Mouse (Mus musculus): ENCODE data around the gene Serpinb12. TPM values are rescaled to one million over a fixed set of nuclear protein-coding genes. Genes with fewer than 3 reads are reported as not detected.
A peak's percentile ranks its signal among the peaks of the same experiment; 100 is the strongest.
"Not testable (repeated sequence)": the region's sequence is repeated elsewhere in the genome, so short reads cannot be mapped to it uniquely, and the experiment has no call there.

The Serpinb12 gene
- total RNA-seq (2014; rRNA removed) (not detected in 2 replicates), polyA plus RNA-seq (2015; fragmentation: Nextera tagmentation; extraction: Ambion mirVana) (not detected in 2 replicates)

DNA sequence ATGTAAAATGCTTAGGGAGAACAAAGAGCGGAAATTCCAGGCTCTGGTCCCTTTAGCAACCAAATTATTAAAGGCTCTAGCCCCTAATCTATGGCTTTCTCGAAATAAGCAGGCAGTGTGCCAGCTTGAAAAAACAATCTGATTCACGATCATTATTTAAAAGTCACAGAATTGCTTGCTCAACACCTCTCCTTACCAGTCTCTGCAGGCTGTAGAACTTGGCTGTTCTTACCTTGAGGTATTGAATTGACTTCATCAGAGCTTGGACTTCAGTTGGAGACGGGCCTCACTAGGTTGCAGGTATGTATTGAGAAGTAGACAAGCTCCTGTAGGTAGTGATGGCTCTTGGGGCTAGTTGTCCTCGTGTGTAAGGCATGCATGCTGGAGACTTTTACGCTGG, at the start of gene Serpinb12:
Gene Serpinb12 (plus strand): TSS at position 185 of the 400 bp plus-strand sequence.
- no peaks in the 10 kb centered on the region for H3K27me3 ChIP-seq (ENCODE audit: insufficient read depth, low read length)
- H3K4me1 ChIP-seq (ENCODE audit: insufficient read depth) = no peaks in the 10 kb centered on the region
- no peak within 1 kb of the TSS for H3K4me3 ChIP-seq (ENCODE audit: low read depth, low read length)
- no peaks in the 10 kb centered on the region for H3K9me3 ChIP-seq (ENCODE audit: low read length)
- H3K27ac ChIP-seq (ENCODE audit: low read depth, low read length) = no peak within 1 kb of the TSS
- H3K9ac ChIP-seq = no peak within 1 kb of the TSS
- no peak for DNase-seq
- no peak for TF ChIP-seq CTCF (IDR thresholded peaks at IDR 0.05; ENCODE audit: low read depth)
- H3K36me3 ChIP-seq (ENCODE audit: insufficient read depth) = no peaks in the 10 kb centered on the region
- no peak within 1 kb of the TSS for H3K4me2 ChIP-seq (ENCODE audit: low read depth)
- ATAC-seq = no peak
- 81% methylated on average over 6 of the region's 6 CpGs for WGBS

- H3K9me3 ChIP-seq (ENCODE audit: low read length); H3K4me1 ChIP-seq (ENCODE audit: insufficient read depth); H3K27ac ChIP-seq (ENCODE audit: low read depth, low read length); H3K36me3 ChIP-seq (ENCODE audit: insufficient read depth); H3K9ac ChIP-seq; H3K4me3 ChIP-seq (ENCODE audit: low read depth, low read length); ATAC-seq; H3K4me2 ChIP-seq (ENCODE audit: low read depth); H3K27me3 ChIP-seq (ENCODE audit: insufficient read depth, low read length); DNase-seq: not testable (repeated sequence)
These were observed 39.1 kb upstream of the Serpinb12 start for GRCm38 (mm10) chr1:106895142-106895541.

DNA sequence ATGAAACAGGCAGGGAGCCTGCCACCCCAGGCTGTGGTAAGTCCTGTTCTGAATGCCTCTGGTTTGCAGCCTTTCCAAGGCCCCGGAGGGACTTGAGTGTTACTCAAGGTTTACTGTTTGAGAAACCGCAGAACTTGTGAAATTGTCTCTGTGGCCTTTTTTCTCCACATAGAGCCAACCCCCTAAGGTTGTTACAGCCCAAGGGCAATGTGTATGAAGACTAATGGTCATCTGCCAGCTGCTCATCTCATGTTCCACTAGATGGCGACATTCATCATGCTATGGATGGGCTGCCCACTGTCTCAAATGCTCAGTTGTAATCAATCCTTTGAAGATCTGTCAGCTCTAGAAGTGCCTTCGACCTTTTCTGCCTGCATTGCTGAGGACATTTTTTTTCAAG, 32.8 kb upstream of the Serpinb12 start:
- DNase-seq (peak; percentile 1), ATAC-seq (0 out of 2 replicates have a peak, but pooled peaks have one; percentile 34)
- no peak overlapping the region for H3K27ac ChIP-seq (ENCODE audit: low read depth, low read length)
- no peak overlapping the region for H3K4me3 ChIP-seq (ENCODE audit: low read depth, low read length)
- H3K9me3 ChIP-seq (ENCODE audit: low read length) = no peaks in the 10 kb centered on the region
- H3K4me1 ChIP-seq (ENCODE audit: insufficient read depth) = no peaks in the 10 kb centered on the region
- no peak overlapping the region for H3K4me2 ChIP-seq (ENCODE audit: low read depth)
- no peaks in the 10 kb centered on the region for H3K36me3 ChIP-seq (ENCODE audit: insufficient read depth)
- H3K27me3 ChIP-seq (ENCODE audit: insufficient read depth, low read length) = no peaks in the 10 kb centered on the region
- peak; percentile 62 for TF ChIP-seq CTCF (IDR thresholded peaks at IDR 0.05; ENCODE audit: low read depth)
- WGBS = 39% methylated on average over 4 of the region's 4 CpGs
- no peak overlapping the region for H3K9ac ChIP-seq

- Histone ChIP-seq H3K4me3 (ENCODE audit: low read depth, low read length) (no peak overlapping the region), H3K27ac (ENCODE audit: low read depth, low read length) (no peak overlapping the region), H3K4me1 (ENCODE audit: insufficient read depth) (no peaks in the 10 kb centered on the region), H3K27me3 (ENCODE audit: insufficient read depth, low read length) (no peaks in the 10 kb centered on the region), H3K4me2 (ENCODE audit: low read depth) (no peak overlapping the region), H3K9me3 (ENCODE audit: low read length) (no peaks in the 10 kb centered on the region), H3K9ac (no peak overlapping the region), H3K36me3 (ENCODE audit: insufficient read depth) (no peaks in the 10 kb centered on the region)
- DNase-seq = no peak
- no peak for TF ChIP-seq CTCF (IDR thresholded peaks at IDR 0.05; ENCODE audit: low read depth)
- ATAC-seq = no peak
- WGBS = 86% methylated on average over 4 of the region's 4 CpGs
These were observed 2.3 kb upstream of the Serpinb12 start for GRCm38 (mm10) chr1:106931954-106932353.

DNA sequence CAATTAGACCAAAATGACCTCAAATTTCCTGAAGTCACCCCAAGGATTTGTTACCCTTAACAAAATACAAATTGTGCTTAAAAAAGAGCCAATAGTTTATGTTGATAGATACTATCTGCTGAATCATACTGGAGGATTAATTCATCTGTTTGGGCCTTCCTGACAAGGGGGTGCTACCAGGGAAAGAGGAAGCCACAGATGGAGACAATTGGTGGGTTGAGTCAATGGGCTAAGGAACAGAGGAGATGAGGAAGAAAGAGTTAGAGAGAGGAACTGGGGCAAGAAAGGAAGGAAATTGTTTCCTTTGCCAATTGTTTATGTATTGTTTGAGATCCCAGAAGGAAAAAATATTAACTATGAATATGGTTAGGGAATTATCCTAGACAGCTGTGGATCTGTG, 591 bp upstream of the Serpinb12 start:
- no peak overlapping the region for H3K4me2 ChIP-seq (ENCODE audit: low read depth)
- no peak overlapping the region for H3K27ac ChIP-seq (ENCODE audit: low read depth, low read length)
- no peak for TF ChIP-seq CTCF (IDR thresholded peaks at IDR 0.05; ENCODE audit: low read depth)
- no peaks in the 10 kb centered on the region for H3K4me1 ChIP-seq (ENCODE audit: insufficient read depth)
- DNase-seq (no peak), ATAC-seq (no peak)
- no peaks in the 10 kb centered on the region for H3K36me3 ChIP-seq (ENCODE audit: insufficient read depth)
- H3K27me3 ChIP-seq (ENCODE audit: insufficient read depth, low read length) = no peaks in the 10 kb centered on the region
- no peaks in the 10 kb centered on the region for H3K9me3 ChIP-seq (ENCODE audit: low read length)
- no peak overlapping the region for H3K9ac ChIP-seq
- H3K4me3 ChIP-seq (ENCODE audit: low read depth, low read length) = no peak overlapping the region

- DNase-seq (no peak), ATAC-seq (no peak)
- Histone ChIP-seq H3K36me3 (ENCODE audit: insufficient read depth) (no peaks in the 10 kb centered on the region), H3K9me3 (ENCODE audit: low read length) (no peaks in the 10 kb centered on the region), H3K4me3 (ENCODE audit: low read depth, low read length) (no peak overlapping the region), H3K4me1 (ENCODE audit: insufficient read depth) (no peaks in the 10 kb centered on the region), H3K4me2 (ENCODE audit: low read depth) (no peak overlapping the region), H3K9ac (no peak overlapping the region), H3K27ac (ENCODE audit: low read depth, low read length) (no peak overlapping the region), H3K27me3 (ENCODE audit: insufficient read depth, low read length) (no peaks in the 10 kb centered on the region)
- no peak for TF ChIP-seq CTCF (IDR thresholded peaks at IDR 0.05; ENCODE audit: low read depth)
- WGBS = 88% methylated on average over 1 of the region's 1 CpGs
These were observed 13.0 kb downstream of the Serpinb12 start for GRCm38 (mm10) chr1:106947217-106947616.

DNA sequence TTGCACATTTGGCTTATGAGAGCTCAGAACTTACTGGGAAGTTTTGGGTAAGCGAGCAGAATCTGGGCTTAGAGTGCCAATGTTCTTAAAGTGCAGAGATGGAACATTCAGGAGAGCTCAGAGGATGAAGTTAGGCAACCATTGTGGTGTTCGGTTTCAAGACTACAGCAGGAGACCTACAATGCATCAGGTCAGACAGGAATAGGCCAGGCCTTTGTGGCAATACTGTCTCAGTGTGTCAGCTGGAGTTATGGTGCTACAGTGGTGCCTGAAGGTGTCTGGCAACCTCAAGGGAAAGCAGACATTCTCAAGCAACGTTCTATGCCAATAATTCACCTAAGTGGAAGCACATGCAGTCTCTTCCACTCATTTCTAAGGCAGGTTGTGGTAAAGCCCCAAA, 25.7 kb downstream of the Serpinb12 start:
- Histone ChIP-seq H3K27me3 (ENCODE audit: insufficient read depth, low read length) (no peaks in the 10 kb centered on the region), H3K4me3 (ENCODE audit: low read depth, low read length) (no peak overlapping the region), H3K36me3 (ENCODE audit: insufficient read depth) (no peaks in the 10 kb centered on the region), H3K4me1 (ENCODE audit: insufficient read depth) (no peaks in the 10 kb centered on the region), H3K4me2 (ENCODE audit: low read depth) (no peak overlapping the region), H3K9me3 (ENCODE audit: low read length) (no peaks in the 10 kb centered on the region), H3K27ac (ENCODE audit: low read depth, low read length) (no peak overlapping the region), H3K9ac (no peak overlapping the region)
- WGBS = 85% methylated on average over 3 of the region's 3 CpGs
- no peak for TF ChIP-seq CTCF (IDR thresholded peaks at IDR 0.05; ENCODE audit: low read depth)
- no peak for DNase-seq
- ATAC-seq = no peak

- no peaks in the 10 kb centered on the region for H3K36me3 ChIP-seq (ENCODE audit: insufficient read depth)
- H3K4me2 ChIP-seq (ENCODE audit: low read depth) = no peak overlapping the region
- no peak overlapping the region for H3K27ac ChIP-seq (ENCODE audit: low read depth, low read length)
- H3K4me3 ChIP-seq (ENCODE audit: low read depth, low read length) = no peak overlapping the region
- WGBS = 34% methylated on average over 3 of the region's 3 CpGs
- H3K27me3 ChIP-seq (ENCODE audit: insufficient read depth, low read length) = no peaks in the 10 kb centered on the region
- no peak for ATAC-seq
- no peak for DNase-seq
- no peak overlapping the region for H3K9ac ChIP-seq
- no peak for TF ChIP-seq CTCF (IDR thresholded peaks at IDR 0.05; ENCODE audit: low read depth)
- H3K4me1 ChIP-seq (ENCODE audit: insufficient read depth) = no peaks in the 10 kb centered on the region
- no peaks in the 10 kb centered on the region for H3K9me3 ChIP-seq (ENCODE audit: low read length)
These were observed 26.8 kb downstream of the Serpinb12 start for GRCm38 (mm10) chr1:106961023-106961422.
